In the genomic region with DNA sequence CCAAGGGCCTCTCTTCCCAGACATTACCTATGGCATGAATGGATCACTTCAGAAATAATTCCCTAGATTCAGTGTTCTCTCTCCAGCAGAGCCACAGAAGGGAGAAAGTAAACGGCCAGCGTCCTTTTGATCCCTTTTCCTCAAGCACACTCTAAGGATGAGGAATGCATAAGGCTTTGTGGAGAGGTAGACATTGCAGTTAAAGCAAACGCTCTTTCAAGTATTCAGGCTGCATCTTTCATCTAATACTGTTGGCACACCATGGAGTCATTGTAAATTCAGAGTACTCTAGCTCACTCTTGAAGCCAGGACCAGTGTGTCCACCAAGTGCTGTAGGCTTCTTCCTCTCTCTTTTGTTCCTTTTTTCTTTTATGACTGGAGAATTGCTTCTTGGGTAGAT, we compare ENCODE assay signal across 34 mouse cellular contexts. TPM values are rescaled to one million over a fixed set of nuclear protein-coding genes. Genes with fewer than 3 reads are reported as not detected.
"Had no signal": no experiment of that assay in that cellular context is flagged by ENCODE, and none has a peak within 500 bp of the region (broad histone marks: within the 10 kb centered on the region; RNA-seq: fewer than 3 reads in every experiment).

No protein-coding gene starts in this region.

- H3K9ac ChIP-seq: heart, embryonic 12.5 days; heart, embryonic 13.5 days; heart, embryonic 15.5 days; hindbrain, embryonic 12.5 days; hindbrain, embryonic 13.5 days; hindbrain, embryonic 14.5 days; hindbrain, embryonic 15.5 days; intestine, embryonic 15.5 days; kidney, embryonic 15.5 days had no signal

- H3K36me3 ChIP-seq: heart, embryonic 10.5 days; heart, embryonic 12.5 days; heart, embryonic 13.5 days; heart, embryonic 15.5 days; hindbrain, embryonic 10.5 days; hindbrain, embryonic 12.5 days; hindbrain, embryonic 13.5 days; hindbrain, embryonic 15.5 days; intestine, embryonic 15.5 days; kidney, embryonic 15.5 days had no signal

- H3K9me3 ChIP-seq: heart, embryonic 10.5 days; heart, embryonic 15.5 days; hindbrain, embryonic 12.5 days; hindbrain, embryonic 15.5 days; intestine, embryonic 15.5 days; kidney, embryonic 15.5 days had no signal

- DNase-seq: heart, adult 2 months; heart, postnatal 10 days; heart, postnatal 14 days; heart, postnatal 36 days; heart, postnatal 4 days; kidney, adult 11 months; kidney, adult 18-20 months; kidney, adult 2 months; kidney, adult 8-10 months; kidney, postnatal 10 days; kidney, postnatal 14 days; kidney, postnatal 25 days; kidney, postnatal 36 days; kidney, postnatal 4 days; layer of hippocampus, adult 9-11 months had no signal

- H3K4me1 ChIP-seq: heart, embryonic 10.5 days; heart, embryonic 12.5 days; heart, embryonic 13.5 days; heart, embryonic 15.5 days; hindbrain, embryonic 10.5 days; hindbrain, embryonic 12.5 days; hindbrain, embryonic 13.5 days; hindbrain, embryonic 15.5 days; intestine, embryonic 15.5 days; kidney, embryonic 15.5 days had no signal

- H3K27ac ChIP-seq: heart, adult 2 months; heart, embryonic 10.5 days; heart, embryonic 13.5 days; heart, embryonic 15.5 days; hindbrain, embryonic 10.5 days; hindbrain, embryonic 12.5 days; hindbrain, embryonic 13.5 days; hindbrain, embryonic 14.5 days; hindbrain, embryonic 15.5 days; hindbrain, postnatal 0 days; intestine, embryonic 15.5 days; kidney, embryonic 15.5 days; kidney, postnatal 0 days; layer of hippocampus, adult 2 months had no signal

- ATAC-seq: hindbrain, embryonic 16.5 days; hindbrain, postnatal 0 days; inflammation-experienced regulatory T-cells, adult 6 months; intestine, embryonic 15.5 days; intestine, embryonic 16.5 days; intestine, postnatal 0 days had no signal

- H3K4me2 ChIP-seq: heart, embryonic 11.5 days; heart, embryonic 12.5 days; heart, embryonic 13.5 days; heart, embryonic 15.5 days; hindbrain, embryonic 12.5 days; hindbrain, embryonic 13.5 days; hindbrain, embryonic 14.5 days; hindbrain, embryonic 15.5 days; intestine, embryonic 15.5 days; kidney, embryonic 15.5 days had no signal

- H3K27me3 ChIP-seq: heart, embryonic 12.5 days; heart, embryonic 13.5 days; heart, embryonic 15.5 days; hindbrain, embryonic 12.5 days; hindbrain, embryonic 13.5 days; hindbrain, embryonic 15.5 days; intestine, embryonic 15.5 days; kidney, embryonic 15.5 days had no signal

- H3K4me3 ChIP-seq: heart, adult 2 months; heart, embryonic 10.5 days; heart, embryonic 12.5 days; heart, embryonic 13.5 days; heart, embryonic 15.5 days; hindbrain, embryonic 10.5 days; hindbrain, embryonic 12.5 days; hindbrain, embryonic 13.5 days; hindbrain, embryonic 15.5 days; intestine, embryonic 15.5 days; kidney, embryonic 15.5 days; layer of hippocampus, adult 2 months had no signal

RNA-seq across cellular contexts. Expression of a gene that starts 28.4 kb away (rescaled TPM):
- polyA plus RNA-seq: hindbrain, embryonic 10.5 days; inflammation-experienced regulatory T-cells, adult 6 months; kidney, adult 2 months had no signal
